Mouse (Mus musculus) splenic B cell, adult 2 months (primary cell): ENCODE results near the gene Kdm5a.

Experiments used
- DNase-seq: peaks from one replicate; pipeline ENCODE4 v3.0.0-alpha.2; 2011; ENCODE audit warnings: low read depth, low spot score
- H3K27me3 ChIP-seq: 2 replicates; pipeline ENCODE4 v1.6.1; 2012; ENCODE audit warnings: mild to moderate bottlenecking, low read length, moderate library complexity, mixed read lengths; ENCODE audit not compliant: control insufficient read depth, poor library complexity, insufficient read depth, severe bottlenecking
- H3K36me3 ChIP-seq: 2 replicates; pipeline ENCODE4 v1.6.1; 2012; ENCODE audit warnings: mild to moderate bottlenecking, low read length, moderate library complexity, mixed read lengths; ENCODE audit not compliant: control insufficient read depth, poor library complexity, insufficient read depth, severe bottlenecking

Kdm5a gene

GRCm38 (mm10) chr6:120365051-120365450, 1.1 kb downstream of the Kdm5a start:
- peak; percentile 22 for DNase-seq
- Histone ChIP-seq H3K36me3 (peaks cover 15% of the 10 kb centered on the region; the same call in 1 of the 2 replicates), H3K27me3 (no peaks in the 10 kb centered on the region)

GRCm38 (mm10) chr6:120376736-120377135, 12.8 kb downstream of the Kdm5a start:
- H3K27me3 ChIP-seq: no peaks in the 10 kb centered on the region
- H3K36me3 ChIP-seq: peaks cover 25% of the 10 kb centered on the region; the same call in 1 of the 2 replicates
- no peak for DNase-seq

- Histone ChIP-seq H3K27me3 (no peaks in the 10 kb centered on the region), H3K36me3 (peaks cover 15% of the 10 kb centered on the region; the same call in 1 of the 2 replicates)
- DNase-seq: no peak
Measured at GRCm38 (mm10) chr6:120390054-120390453, 26.1 kb downstream of the Kdm5a start.

- peaks cover 25% of the 10 kb centered on the region for H3K36me3 ChIP-seq
- DNase-seq: no peak
- no peaks in the 10 kb centered on the region for H3K27me3 ChIP-seq
Measured at GRCm38 (mm10) chr6:120392811-120393210, 28.9 kb downstream of the Kdm5a start.

- H3K36me3 ChIP-seq: peaks cover 28% of the 10 kb centered on the region
- no peaks in the 10 kb centered on the region for H3K27me3 ChIP-seq
- DNase-seq: no peak
Measured at GRCm38 (mm10) chr6:120395622-120396345, 31.9 kb downstream of the Kdm5a start.

GRCm38 (mm10) chr6:120403936-120404335, 40.0 kb downstream of the Kdm5a start:
- Histone ChIP-seq H3K36me3 (peaks cover 9% of the 10 kb centered on the region), H3K27me3 (no peaks in the 10 kb centered on the region)
- no peak for DNase-seq

GRCm38 (mm10) chr6:120438161-120438560, 74.2 kb downstream of the Kdm5a start:
- Histone ChIP-seq H3K27me3 (no peaks in the 10 kb centered on the region), H3K36me3 (peaks cover 8% of the 10 kb centered on the region)

GRCm38 (mm10) chr6:120442171-120442749, 78.3 kb downstream of the Kdm5a start:
- no peak for DNase-seq
- H3K36me3 ChIP-seq: peaks cover 8% of the 10 kb centered on the region; the same call in 1 of the 2 replicates
- H3K27me3 ChIP-seq: no peaks in the 10 kb centered on the region

More at GRCm38 (mm10) chr6:120438161-120438560, 74.2 kb downstream of the Kdm5a start:
- no peak for DNase-seq

GRCm38 (mm10) chr6:120443363-120444355, 79.7 kb downstream of the Kdm5a start:
- H3K36me3 ChIP-seq: peaks cover 8% of the 10 kb centered on the region; the same call in 1 of the 2 replicates
- no peaks in the 10 kb centered on the region for H3K27me3 ChIP-seq
- DNase-seq: no peak

- DNase-seq: no peak
- Histone ChIP-seq H3K27me3 (no peaks in the 10 kb centered on the region), H3K36me3 (no peaks in the 10 kb centered on the region)
Measured at GRCm38 (mm10) chr6:120450208-120450607, 86.3 kb downstream of the Kdm5a start.

- DNase-seq: peak; percentile 73
- no peaks in the 10 kb centered on the region for H3K36me3 ChIP-seq
Measured at GRCm38 (mm10) chr6:120452384-120453102, 88.6 kb downstream of the Kdm5a start.

GRCm38 (mm10) chr6:120453103-120453445, 89.2 kb downstream of the Kdm5a start:
- peak; percentile 23 for DNase-seq
- Histone ChIP-seq H3K27me3 (no peaks in the 10 kb centered on the region), H3K36me3 (no peaks in the 10 kb centered on the region)

More at GRCm38 (mm10) chr6:120452384-120453102, 88.6 kb downstream of the Kdm5a start:
- no peaks in the 10 kb centered on the region for H3K27me3 ChIP-seq

GRCm38 (mm10) chr6:120453556-120453955, 89.6 kb downstream of the Kdm5a start:
- no peaks in the 10 kb centered on the region for H3K27me3 ChIP-seq
- no peak for DNase-seq
- H3K36me3 ChIP-seq: no peaks in the 10 kb centered on the region

GRCm38 (mm10) chr6:120454627-120455077, 90.7 kb downstream of the Kdm5a start:
- no peaks in the 10 kb centered on the region for H3K27me3 ChIP-seq
- DNase-seq: no peak
- no peaks in the 10 kb centered on the region for H3K36me3 ChIP-seq
